Mouse (Mus musculus): ENCODE results near the gene Capn5.

GRCm38 (mm10) chr7:98156280-98156665 is 21.8 kb downstream of the Capn5 start:
- TF ChIP-seq GATA1 (IDR thresholded peaks at IDR 0.05; ENCODE audit: borderline replicate concordance, low read length) (no peak), FLI1 (IDR thresholded peaks at IDR 0.05; ENCODE audit: low read length) (no peak)

Measured in megakaryocyte, embryonic 14.5 days (primary cell).